Mouse (Mus musculus): ENCODE data around the gene Pcbp3.

GRCm38 (mm10) chr10:76844365-76844764 lies 117.3 kb downstream of the Pcbp3 start:
- no peak for TF ChIP-seq GATA1 (IDR thresholded peaks at IDR 0.05; ENCODE audit: borderline replicate concordance, low read length)
- no peak for TF ChIP-seq FLI1 (IDR thresholded peaks at IDR 0.05; ENCODE audit: low read length)
